Mouse (Mus musculus) erythroid progenitor cell, adult 5-6 weeks (primary cell): Measurements from ENCODE around the gene Slc39a13. TPM values are rescaled to one million over a fixed set of nuclear protein-coding genes. Genes with fewer than 3 reads are reported as not detected.
"Not testable (repeated sequence)": the region's sequence is repeated elsewhere in the genome, so short reads cannot be mapped to it uniquely, and the experiment has no call there.

Experiments
- ATAC-seq: replicated peaks from 2 replicates; pipeline ENCODE4 v1.8.0; 2016; ENCODE audit warnings: moderate number of reproducible peaks, mild to moderate bottlenecking, moderate TSS enrichment, inconsistent platforms; ENCODE audit not compliant: poor library complexity, low FRiP score, severe bottlenecking
- total RNA-seq, 2 experiments: library from RNA; stranded (forward) in 1 of 2; stranded (reverse) in 1 of 2; fragments of 150-400 nt in 1 of 2; fragments of 186-747, 209-891 nt in 1 of 2; gene quantifications; 2 replicates each; pipeline versions ENCODE4 v1.2.3 to v1.2.4; 2015 to 2017; ENCODE audit warnings: low replicate concordance in 2 of 2

Gene Slc39a13
- total RNA-seq, 2 experiments from 2014 or later, result 0.83 to 3.8 TPM

GRCm38 (mm10) chr2:91035385-91035784, 34.8 kb downstream of the Slc39a13 start, which contains the start of gene Rapsn:
Gene Rapsn, plus strand, starts transcription at chr2:91035620.
- no peak for ATAC-seq

DNA sequence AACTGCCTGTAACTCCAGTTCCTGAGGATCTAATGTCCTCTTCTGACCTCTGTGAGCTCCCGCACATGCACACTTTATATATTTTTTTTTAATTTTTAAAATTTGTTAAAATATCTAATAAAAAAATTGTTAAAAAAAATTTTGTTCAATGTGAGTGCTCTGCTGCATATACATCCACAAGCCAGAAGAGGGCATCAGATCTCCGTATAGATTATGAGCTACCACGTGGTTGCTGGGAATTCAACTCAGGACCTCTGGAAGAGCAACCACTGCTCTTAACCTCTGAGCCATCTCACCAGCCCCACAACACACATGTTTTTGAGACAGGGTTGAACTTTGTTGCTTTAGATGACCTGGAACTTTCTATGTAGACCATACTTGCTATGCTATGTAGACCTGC, 37.2 kb downstream of the Slc39a13 start:
- no peak for ATAC-seq

GRCm38 (mm10) chr2:91031216-91031615, 39.0 kb downstream of the Slc39a13 start:
- ATAC-seq, result no peak

GRCm38 (mm10) chr2:91027391-91028214, 42.6 kb downstream of the Slc39a13 start:
- peak; percentile 39; the same call in 1 of the 2 replicates for ATAC-seq

GRCm38 (mm10) chr2:91026491-91026890, 43.7 kb downstream of the Slc39a13 start:
- peak; percentile 77 for ATAC-seq

GRCm38 (mm10) chr2:91025081-91025516, 45.1 kb downstream of the Slc39a13 start:
- no peak for ATAC-seq

GRCm38 (mm10) chr2:91023956-91024355, 46.3 kb downstream of the Slc39a13 start:
- no peak for ATAC-seq

DNA sequence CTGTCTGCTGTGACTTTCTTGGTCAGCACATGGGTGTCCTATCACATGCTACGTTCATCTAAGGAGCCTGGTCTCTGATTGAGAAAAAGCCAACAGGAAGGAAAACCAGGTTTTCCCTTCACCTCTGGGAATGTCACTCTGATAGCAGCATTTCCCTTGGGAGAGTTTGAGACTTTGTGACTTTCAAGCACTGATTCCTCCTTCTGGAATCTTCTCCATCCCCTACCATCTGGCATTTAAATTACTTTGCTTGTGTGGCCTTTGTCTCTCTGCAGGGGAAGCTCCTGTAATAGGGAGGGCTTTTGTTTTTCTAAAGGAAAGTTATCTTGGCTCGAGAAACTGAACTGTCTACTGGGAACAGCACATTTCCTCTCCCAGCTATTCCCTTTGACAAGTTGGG, 47.1 kb downstream of the Slc39a13 start:
- ATAC-seq, result no peak

DNA sequence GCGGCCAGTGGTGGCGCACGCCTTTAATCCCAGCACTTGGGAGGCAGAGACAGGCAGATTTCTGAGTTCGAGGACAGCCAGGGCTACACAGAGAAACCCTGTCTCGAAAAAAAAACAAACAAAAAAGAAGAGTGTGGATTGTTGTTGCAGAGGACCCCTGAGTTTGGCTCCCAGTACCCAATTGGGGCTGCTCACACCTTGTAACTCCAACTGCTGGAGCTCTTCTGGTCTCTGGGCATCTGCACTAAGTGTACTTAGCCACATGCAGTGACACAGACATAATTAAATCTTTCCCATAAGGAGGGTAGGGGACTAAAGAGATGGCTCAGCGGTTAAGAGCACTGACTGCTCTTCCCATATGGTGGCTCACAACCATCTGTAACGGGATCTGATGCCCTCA, 48.0 kb downstream of the Slc39a13 start:
- ATAC-seq, result not testable (repeated sequence)

DNA sequence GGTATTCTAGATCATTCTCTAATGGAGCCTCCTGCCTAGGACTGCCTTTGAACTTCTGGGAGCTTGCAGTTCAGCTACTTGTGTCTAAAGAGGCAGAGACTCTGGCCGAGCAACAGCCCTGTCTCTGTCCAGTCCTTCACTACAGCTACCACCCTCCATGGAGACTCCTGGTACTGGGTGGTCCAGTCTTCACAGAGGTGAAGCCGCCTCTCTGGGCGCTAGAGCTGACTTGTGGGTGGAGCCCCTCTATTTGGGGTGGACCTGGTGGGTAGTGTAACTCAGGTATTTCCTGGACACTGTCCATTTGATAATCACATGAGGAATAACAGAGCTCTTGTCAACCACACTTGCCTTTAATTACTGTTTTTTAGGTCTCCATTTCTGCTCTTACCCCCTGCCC, 50.3 kb downstream of the Slc39a13 start:
- no peak for ATAC-seq

DNA sequence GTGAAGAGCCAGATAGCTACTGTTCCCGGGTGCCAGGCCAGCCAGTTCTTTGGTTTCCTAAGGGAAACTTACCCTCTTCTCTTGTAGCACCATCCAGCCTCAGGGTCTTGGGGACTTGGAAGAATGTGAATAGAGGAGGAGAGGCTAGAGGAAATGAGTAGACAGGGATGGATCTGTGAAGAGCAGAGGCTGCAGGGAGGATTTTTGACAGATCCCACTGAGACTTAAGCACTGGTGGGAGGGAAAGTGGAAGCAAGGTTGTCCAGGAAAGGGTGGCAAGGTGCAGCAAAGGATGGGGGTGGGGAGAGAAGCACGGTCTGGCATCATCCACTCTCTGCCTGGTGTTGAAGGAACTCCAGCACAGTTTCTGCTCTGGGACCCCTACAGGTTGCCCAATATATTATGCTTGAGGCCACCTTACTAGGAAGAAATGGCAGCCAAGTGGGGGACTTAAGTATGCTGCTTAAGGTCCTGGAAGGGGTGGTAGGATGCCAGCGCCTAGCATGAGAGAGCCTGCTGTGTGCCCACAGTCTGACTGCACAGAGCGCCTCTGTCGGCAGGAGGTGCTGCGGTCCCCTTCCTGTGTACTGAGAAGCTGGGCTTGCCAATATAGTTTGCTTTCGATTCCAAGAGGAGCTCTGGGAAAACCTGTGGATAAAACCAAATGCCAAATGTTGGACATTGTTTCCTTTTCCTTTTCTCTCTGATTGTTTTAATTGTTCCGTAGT, 52.0 kb downstream of the Slc39a13 start:
- ATAC-seq, result no peak

DNA sequence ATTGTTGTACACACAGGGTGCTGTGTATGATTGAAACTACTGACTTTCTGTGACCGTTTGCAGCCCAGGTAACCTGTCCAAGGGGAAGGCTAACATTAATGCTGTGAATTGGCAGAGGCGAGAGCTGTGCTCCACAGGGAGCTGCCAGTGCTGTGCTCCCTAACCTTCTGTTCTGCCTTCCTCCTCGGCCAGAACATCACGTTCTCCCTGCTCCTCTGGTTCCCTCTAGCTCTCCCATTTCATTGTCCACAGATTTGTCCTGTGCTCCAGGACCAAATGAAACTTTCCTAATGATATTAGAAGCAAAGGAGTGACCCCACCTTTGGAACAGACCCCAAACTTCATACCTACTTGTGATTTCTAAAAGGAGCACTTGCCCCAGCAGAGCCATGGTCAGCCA, 54.8 kb downstream of the Slc39a13 start:
- ATAC-seq, result no peak

DNA sequence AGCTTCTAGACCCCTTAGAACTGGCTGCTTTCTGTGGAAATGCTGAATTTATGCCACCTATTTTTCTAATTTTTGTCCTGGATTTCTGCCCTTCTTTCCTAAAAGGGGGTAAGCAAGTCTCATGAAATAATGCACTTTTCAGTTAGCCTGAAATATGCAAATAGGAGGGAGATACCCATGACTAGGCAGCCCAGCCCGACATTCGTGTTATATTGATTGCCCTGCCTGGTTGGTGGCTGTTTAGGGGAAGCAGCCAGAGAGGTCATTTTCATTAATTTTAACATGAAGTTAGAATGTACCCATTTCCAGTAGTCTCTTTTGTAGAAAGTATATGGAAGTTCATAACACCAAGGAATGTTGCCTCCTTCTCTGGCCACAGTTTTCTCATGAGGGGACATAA, 56.3 kb downstream of the Slc39a13 start:
- no peak for ATAC-seq

Other genes with a start within 250 kb of the Slc39a13 start
- 55.3 and 63.1 TPM in 2 replicates for gene Mtch2, start 223.3 kb downstream of the Slc39a13 start, total RNA-seq (2015; ENCODE audit: low replicate concordance)
- 50.0 and 56.9 TPM in 2 replicates for gene Mtch2, start 223.3 kb downstream of the Slc39a13 start, total RNA-seq (2017; ENCODE audit: low replicate concordance)
- not detected in 2 replicates for gene C1qtnf4, start 184.6 kb downstream of the Slc39a13 start, total RNA-seq (2015; ENCODE audit: low replicate concordance)
- gene C1qtnf4, start 184.6 kb downstream of the Slc39a13 start, total RNA-seq (2017; ENCODE audit: low replicate concordance), result not detected in 2 replicates
- 9.0 and 11.3 TPM in 2 replicates for gene Kbtbd4, start 165.7 kb downstream of the Slc39a13 start, total RNA-seq (2015; ENCODE audit: low replicate concordance)
- 6.2 and 8.1 TPM in 2 replicates for gene Kbtbd4, start 165.7 kb downstream of the Slc39a13 start, total RNA-seq (2017; ENCODE audit: low replicate concordance)
- 54.1 and 60.9 TPM in 2 replicates for gene Ndufs3, start 165.6 kb downstream of the Slc39a13 start, total RNA-seq (2015; ENCODE audit: low replicate concordance)
- 19.4 and 20.4 TPM in 2 replicates for gene Ndufs3, start 165.6 kb downstream of the Slc39a13 start, total RNA-seq (2017; ENCODE audit: low replicate concordance)
- gene Celf1, start 130.0 kb downstream of the Slc39a13 start, total RNA-seq (2015; ENCODE audit: low replicate concordance), result 96.6 and 114 TPM in 2 replicates
- gene Celf1, start 130.0 kb downstream of the Slc39a13 start, total RNA-seq (2017; ENCODE audit: low replicate concordance), result 117 and 119 TPM in 2 replicates
- not detected in 2 replicates for gene Rapsn, start 34.8 kb downstream of the Slc39a13 start, total RNA-seq (2015; ENCODE audit: low replicate concordance)
- gene Rapsn, start 34.8 kb downstream of the Slc39a13 start, total RNA-seq (2017; ENCODE audit: low replicate concordance), result 1.7 TPM in 1 of 2 replicates, not detected in the other
- 56.2 and 85.4 TPM in 2 replicates for gene Psmc3, start 16.4 kb downstream of the Slc39a13 start, total RNA-seq (2015; ENCODE audit: low replicate concordance)
- 101 and 248 TPM in 2 replicates for gene Psmc3, start 16.4 kb downstream of the Slc39a13 start, total RNA-seq (2017; ENCODE audit: low replicate concordance)
- gene Spi1, start 12.0 kb upstream of the Slc39a13 start, total RNA-seq (2015; ENCODE audit: low replicate concordance), result 37.8 and 54.1 TPM in 2 replicates
- gene Spi1, start 12.0 kb upstream of the Slc39a13 start, total RNA-seq (2017; ENCODE audit: low replicate concordance), result 21.9 and 31.9 TPM in 2 replicates
- gene Mybpc3, start 47.7 kb upstream of the Slc39a13 start, total RNA-seq (2015; ENCODE audit: low replicate concordance), result not detected in 2 replicates
- gene Mybpc3, start 47.7 kb upstream of the Slc39a13 start, total RNA-seq (2017; ENCODE audit: low replicate concordance), result not detected in 2 replicates
- gene Madd, start 113.4 kb upstream of the Slc39a13 start, total RNA-seq (2015; ENCODE audit: low replicate concordance), result 10.9 and 16.2 TPM in 2 replicates
- 14.9 and 16.2 TPM in 2 replicates for gene Madd, start 113.4 kb upstream of the Slc39a13 start, total RNA-seq (2017; ENCODE audit: low replicate concordance)
- gene Nr1h3, start 132.4 kb upstream of the Slc39a13 start, total RNA-seq (2015; ENCODE audit: low replicate concordance), result 2.5 and 4.6 TPM in 2 replicates
- gene Nr1h3, start 132.4 kb upstream of the Slc39a13 start, total RNA-seq (2017; ENCODE audit: low replicate concordance), result 1.4 TPM in 1 of 2 replicates, not detected in the other
- 6.7 and 7.2 TPM in 2 replicates for gene Acp2, start 132.5 kb upstream of the Slc39a13 start, total RNA-seq (2015; ENCODE audit: low replicate concordance)
- gene Acp2, start 132.5 kb upstream of the Slc39a13 start, total RNA-seq (2017; ENCODE audit: low replicate concordance), result 1.7 and 5.5 TPM in 2 replicates
- gene Ddb2, start 166.6 kb upstream of the Slc39a13 start, total RNA-seq (2015; ENCODE audit: low replicate concordance), result 9.0 and 9.6 TPM in 2 replicates
- gene Ddb2, start 166.6 kb upstream of the Slc39a13 start, total RNA-seq (2017; ENCODE audit: low replicate concordance), result 4.6 and 7.6 TPM in 2 replicates
- not detected in 2 replicates for gene Pacsin3, start 185.5 kb upstream of the Slc39a13 start, total RNA-seq (2015; ENCODE audit: low replicate concordance)
- gene Pacsin3, start 185.5 kb upstream of the Slc39a13 start, total RNA-seq (2017; ENCODE audit: low replicate concordance), result not detected in 2 replicates
- gene Arfgap2, start 194.6 kb upstream of the Slc39a13 start, total RNA-seq (2015; ENCODE audit: low replicate concordance), result 27.2 and 31.7 TPM in 2 replicates
- gene Arfgap2, start 194.6 kb upstream of the Slc39a13 start, total RNA-seq (2017; ENCODE audit: low replicate concordance), result 19.1 and 44.0 TPM in 2 replicates